Mouse (Mus musculus) forebrain, embryonic 13.5 days (tissue): ENCODE measurements at regions not wholly inside any gene's neighbourhood (a gene's known extent, or its start where the extent isn't known, plus 50 kb on each side); places are given as distances from the start of the nearest gene placed in this dataset.

Experiments used
- ATAC-seq: fragments of 200-750 bp; cut with Nextera tagmentation; 2 replicates; pipeline ENCODE4 v1.8.0; 2017
- H3K27ac ChIP-seq: fragments of 300-500 bp; sonication (generic); 2 replicates; pipeline ENCODE4 v1.5.1; 2015; ENCODE audit warnings: inconsistent platforms, mild to moderate bottlenecking, moderate library complexity
- H3K27me3 ChIP-seq: fragments of 300-500 bp; sonication (generic); 2 replicates; pipeline ENCODE4 v1.6.1; 2015; ENCODE audit warnings: mild to moderate bottlenecking, inconsistent platforms
- H3K36me3 ChIP-seq: fragments of 300-500 bp; sonication (generic); 2 replicates; pipeline ENCODE4 v1.6.1; 2015; ENCODE audit warnings: mild to moderate bottlenecking, inconsistent platforms; ENCODE audit not compliant: poor library complexity, severe bottlenecking
- H3K4me1 ChIP-seq: fragments of 300-500 bp; sonication (generic); 2 replicates; pipeline ENCODE4 v1.6.1; 2015; ENCODE audit warnings: inconsistent platforms
- H3K4me2 ChIP-seq: fragments of 300-500 bp; sonication (generic); 2 replicates; pipeline ENCODE4 v1.6.1; 2015; ENCODE audit warnings: inconsistent platforms, mild to moderate bottlenecking, moderate library complexity
- H3K4me3 ChIP-seq: fragments of 300-500 bp; sonication (generic); 2 replicates; pipeline ENCODE4 v1.5.1; 2015; ENCODE audit warnings: mild to moderate bottlenecking, inconsistent platforms
- H3K9ac ChIP-seq: fragments of 300-500 bp; sonication (generic); 2 replicates; pipeline ENCODE4 v1.6.1; 2015; ENCODE audit warnings: mild to moderate bottlenecking, inconsistent platforms
- H3K9me3 ChIP-seq: fragments of 300-500 bp; sonication (generic); replicated peaks from 2 replicates; pipeline ENCODE4 v1.6.1; 2016; ENCODE audit warnings: inconsistent platforms
- WGBS: fragments of 180-500 bp; shearing (Covaris S2); methylation state at CpG from one replicate; pipeline ENCODE4 v1.1.7; 2015; 5-methylcytosine and 5-hydroxymethylcytosine counted together

GRCm38 (mm10) chr10:37505966-37506615, 367.4 kb upstream of the Marcks start:
- Histone ChIP-seq H3K4me2 (no peak overlapping the region), H3K9ac (no peak overlapping the region), H3K9me3 (no peaks in the 10 kb centered on the region), H3K4me3 (no peak overlapping the region), H3K27me3 (no peaks in the 10 kb centered on the region), H3K27ac (no peak overlapping the region), H3K4me1 (no peaks in the 10 kb centered on the region), H3K36me3 (no peaks in the 10 kb centered on the region)
- 56% methylated on average over 3 of the region's 3 CpGs for WGBS
- peak; percentile 48; the same call in 1 of the 2 replicates for ATAC-seq

- no peaks in the 10 kb centered on the region for H3K27me3 ChIP-seq
- no peak overlapping the region for H3K4me3 ChIP-seq
- H3K36me3 ChIP-seq = no peaks in the 10 kb centered on the region
- no peak for ATAC-seq
- H3K27ac ChIP-seq = no peak overlapping the region
- H3K4me1 ChIP-seq = no peaks in the 10 kb centered on the region
- H3K4me2 ChIP-seq = no peak overlapping the region
- H3K9ac ChIP-seq = no peak overlapping the region
- WGBS = 85% methylated on average over 2 of the region's 2 CpGs
- H3K9me3 ChIP-seq = no peaks in the 10 kb centered on the region
These were observed 365.7 kb upstream of the Marcks start for GRCm38 (mm10) chr10:37504468-37504867.

GRCm38 (mm10) chr10:37502505-37502904, 363.8 kb upstream of the Marcks start:
- H3K36me3 ChIP-seq = no peaks in the 10 kb centered on the region
- H3K27ac ChIP-seq = no peak overlapping the region
- no peak for ATAC-seq
- H3K9me3 ChIP-seq = no peaks in the 10 kb centered on the region
- no peaks in the 10 kb centered on the region for H3K4me1 ChIP-seq
- H3K9ac ChIP-seq = no peak overlapping the region
- H3K4me2 ChIP-seq = no peak overlapping the region
- no peak overlapping the region for H3K4me3 ChIP-seq
- no peaks in the 10 kb centered on the region for H3K27me3 ChIP-seq

- no peak overlapping the region for H3K4me3 ChIP-seq
- ATAC-seq = no peak
- no peaks in the 10 kb centered on the region for H3K9me3 ChIP-seq
- 93% methylated on average over 2 of the region's 2 CpGs for WGBS
- H3K4me2 ChIP-seq = no peak overlapping the region
- H3K27me3 ChIP-seq = no peaks in the 10 kb centered on the region
- no peak overlapping the region for H3K27ac ChIP-seq
- H3K9ac ChIP-seq = no peak overlapping the region
- H3K4me1 ChIP-seq = no peaks in the 10 kb centered on the region
- H3K36me3 ChIP-seq = no peaks in the 10 kb centered on the region
These were observed 362.3 kb upstream of the Marcks start for GRCm38 (mm10) chr10:37501043-37501442.

GRCm38 (mm10) chr10:37495467-37495866, 356.7 kb upstream of the Marcks start:
- no peak for ATAC-seq
- Histone ChIP-seq H3K9me3 (no peaks in the 10 kb centered on the region), H3K27me3 (no peaks in the 10 kb centered on the region), H3K4me3 (no peak overlapping the region), H3K4me2 (no peak overlapping the region), H3K27ac (no peak overlapping the region), H3K36me3 (no peaks in the 10 kb centered on the region), H3K9ac (no peak overlapping the region), H3K4me1 (peaks cover 6% of the 10 kb centered on the region; the same call in 1 of the 2 replicates)
- WGBS = 85% methylated on average over 1 of the region's 1 CpGs

GRCm38 (mm10) chr10:37494552-37495166, 355.9 kb upstream of the Marcks start:
- Histone ChIP-seq H3K27me3 (no peaks in the 10 kb centered on the region), H3K27ac (peak overlapping the region; percentile 14; the same call in 1 of the 2 replicates), H3K4me1 (peaks cover 6% of the 10 kb centered on the region; the same call in 1 of the 2 replicates), H3K4me2 (no peak overlapping the region), H3K9me3 (no peaks in the 10 kb centered on the region), H3K9ac (no peak overlapping the region), H3K36me3 (no peaks in the 10 kb centered on the region), H3K4me3 (no peak overlapping the region)
- WGBS = 11% methylated on average over 3 of the region's 3 CpGs
- peak; percentile 82; the same call in 1 of the 2 replicates for ATAC-seq

GRCm38 (mm10) chr10:37494098-37494497, 355.4 kb upstream of the Marcks start:
- H3K9ac ChIP-seq = no peak overlapping the region
- no peaks in the 10 kb centered on the region for H3K27me3 ChIP-seq
- 27% methylated on average over 2 of the region's 2 CpGs for WGBS
- no peak overlapping the region for H3K4me2 ChIP-seq
- ATAC-seq = peak; percentile 51; the same call in 1 of the 2 replicates
- peaks cover 6% of the 10 kb centered on the region; the same call in 1 of the 2 replicates for H3K4me1 ChIP-seq
- no peak overlapping the region for H3K4me3 ChIP-seq
- 0 out of 2 replicates have a peak overlapping the region, but pooled peaks have one; percentile 14 for H3K27ac ChIP-seq
- no peaks in the 10 kb centered on the region for H3K9me3 ChIP-seq
- no peaks in the 10 kb centered on the region for H3K36me3 ChIP-seq

- Histone ChIP-seq H3K27me3 (no peaks in the 10 kb centered on the region), H3K4me2 (no peak overlapping the region), H3K27ac (no peak overlapping the region), H3K9ac (no peak overlapping the region), H3K4me3 (no peak overlapping the region), H3K9me3 (no peaks in the 10 kb centered on the region), H3K4me1 (no peaks in the 10 kb centered on the region), H3K36me3 (no peaks in the 10 kb centered on the region)
- ATAC-seq = no peak
- WGBS = 82% methylated on average over 6 of the region's 6 CpGs
These were observed 345.7 kb upstream of the Marcks start for GRCm38 (mm10) chr10:37484311-37485023.

- no peak for ATAC-seq
These were observed 344.8 kb upstream of the Marcks start for GRCm38 (mm10) chr10:37483521-37483920.

GRCm38 (mm10) chr10:37481879-37482278, 343.2 kb upstream of the Marcks start:
- no peak overlapping the region for H3K4me2 ChIP-seq
- no peaks in the 10 kb centered on the region for H3K9me3 ChIP-seq
- 78% methylated on average over 1 of the region's 1 CpGs for WGBS
- H3K36me3 ChIP-seq = no peaks in the 10 kb centered on the region
- no peak overlapping the region for H3K4me3 ChIP-seq
- no peak overlapping the region for H3K9ac ChIP-seq
- no peak for ATAC-seq
- H3K4me1 ChIP-seq = no peaks in the 10 kb centered on the region
- H3K27ac ChIP-seq = no peak overlapping the region
- no peaks in the 10 kb centered on the region for H3K27me3 ChIP-seq

More at GRCm38 (mm10) chr10:37483521-37483920, 344.8 kb upstream of the Marcks start:
- Histone ChIP-seq H3K9ac (no peak overlapping the region), H3K36me3 (no peaks in the 10 kb centered on the region), H3K4me3 (no peak overlapping the region), H3K27ac (no peak overlapping the region), H3K4me2 (no peak overlapping the region), H3K9me3 (no peaks in the 10 kb centered on the region), H3K27me3 (no peaks in the 10 kb centered on the region), H3K4me1 (no peaks in the 10 kb centered on the region)
- WGBS = 53% methylated on average over 4 of the region's 4 CpGs

- Histone ChIP-seq H3K9me3 (no peaks in the 10 kb centered on the region), H3K4me3 (no peak overlapping the region), H3K36me3 (no peaks in the 10 kb centered on the region), H3K4me2 (no peak overlapping the region), H3K4me1 (no peaks in the 10 kb centered on the region), H3K27ac (no peak overlapping the region), H3K27me3 (no peaks in the 10 kb centered on the region), H3K9ac (no peak overlapping the region)
- no peak for ATAC-seq
- WGBS = 88% methylated on average over 1 of the region's 1 CpGs
These were observed 341.6 kb upstream of the Marcks start for GRCm38 (mm10) chr10:37480331-37480730.

GRCm38 (mm10) chr10:37478108-37478507, 339.4 kb upstream of the Marcks start:
- WGBS = 89% methylated on average over 2 of the region's 2 CpGs
- no peak for ATAC-seq
- Histone ChIP-seq H3K4me2 (no peak overlapping the region), H3K36me3 (no peaks in the 10 kb centered on the region), H3K27ac (no peak overlapping the region), H3K4me1 (no peaks in the 10 kb centered on the region), H3K27me3 (no peaks in the 10 kb centered on the region), H3K9me3 (no peaks in the 10 kb centered on the region), H3K9ac (no peak overlapping the region), H3K4me3 (no peak overlapping the region)
